Mouse (Mus musculus) adrenal gland, adult 10 weeks (tissue): Measurements from ENCODE around the gene 3110009E18Rik. TPM values are rescaled to one million over a fixed set of nuclear protein-coding genes. Genes with fewer than 3 reads are reported as not detected.

ENCODE experiments used
- polyA plus RNA-seq: library from polyadenylated mRNA; stranded (reverse); fragments of 350-450 nt; fragmentation: Illumina TruSeq; extraction: RNeasy Lipid Tissue Mini Kit (QIAGEN cat#74804); gene quantifications from one replicate; pipeline ENCODE4 v1.2.3, GENCODE M21; 2014; ENCODE audit warnings: low read depth, low replicate concordance

The 3110009E18Rik gene
- polyA plus RNA-seq, result 7.6 TPM

GRCm38 (mm10) chr1:120120969-120121811 is at the start of gene 3110009E18Rik, which contains the start of gene Dbi:
Gene 3110009E18Rik, plus strand, starts transcription at chr1:120121187.
Gene Dbi, minus strand, starts transcription at chr1:120121078.

GRCm38 (mm10) chr1:120073519-120074306 is 47.3 kb upstream of the 3110009E18Rik start, which contains the start of gene Tmem37:
Gene Tmem37, minus strand, starts transcription at chr1:120074074.

Other genes starting within 250 kb of the 3110009E18Rik start
- gene Tmem177, start 208.0 kb upstream of the 3110009E18Rik start, polyA plus RNA-seq, result 7.9 TPM
- not detected for gene Cfap221, start 124.0 kb upstream of the 3110009E18Rik start, polyA plus RNA-seq
- gene Sctr, start 114.3 kb upstream of the 3110009E18Rik start, polyA plus RNA-seq, result 1.3 TPM
- gene Tmem37, start 47.1 kb upstream of the 3110009E18Rik start, polyA plus RNA-seq, result 0.47 TPM
- gene Dbi, start 109 bp upstream of the 3110009E18Rik start, polyA plus RNA-seq, result 868 TPM
- gene Steap3, start 151.5 kb downstream of the 3110009E18Rik start, polyA plus RNA-seq, result 6.1 TPM
- not detected for gene C1ql2, start 219.4 kb downstream of the 3110009E18Rik start, polyA plus RNA-seq